Mouse (Mus musculus) liver, embryonic 14.5 days (tissue): Measurements from ENCODE around the gene Smc5. TPM values are rescaled to one million over a fixed set of nuclear protein-coding genes. Genes with fewer than 3 reads are reported as not detected.
A peak's percentile ranks its signal among the peaks of the same experiment; 100 is the strongest.

Experiments used
- ATAC-seq: fragments of 200-750 bp; cut with Nextera tagmentation; 2 replicates; pipeline ENCODE4 v1.8.0; 2017; ENCODE audit warnings: moderate number of reproducible peaks, mild to moderate bottlenecking, moderate library complexity; ENCODE audit not compliant: insufficient read depth
- DNase-seq, 3 experiments: peaks; one replicate each; pipeline ENCODE4 v3.0.0-alpha.2; 2012 to 2013; ENCODE audit warnings: low read depth in 3 of 3, low spot score in 3 of 3
- H3K27ac ChIP-seq: fragments of 300-500 bp; sonication (generic); 2 replicates; pipeline ENCODE4 v1.5.1; 2014; ENCODE audit warnings: moderate library complexity, mild to moderate bottlenecking, control low read depth, inconsistent platforms
- H3K27me3 ChIP-seq: fragments of 300-500 bp; sonication (generic); 2 replicates; pipeline ENCODE4 v1.6.1; 2014; ENCODE audit warnings: mild to moderate bottlenecking, low read length, moderate library complexity; ENCODE audit not compliant: control insufficient read depth, insufficient read depth
- H3K36me3 ChIP-seq: fragments of 300-500 bp; sonication (generic); replicated peaks from 2 replicates; pipeline ENCODE4 v1.6.1; 2014; ENCODE audit warnings: low read depth; ENCODE audit not compliant: control insufficient read depth, insufficient read depth
- H3K4me1 ChIP-seq, 2 experiments: fragments of 200-500 bp in 1 of 2; fragments of 300-500 bp in 1 of 2; sonication (generic) in 1 of 2; replicated peaks; 2 replicates each; pipeline ENCODE4 v1.6.1; 2012 to 2014; ENCODE audit warnings: antibody characterized with exemption in 1 of 2, inconsistent platforms in 1 of 2, low read length in 1 of 2; ENCODE audit not compliant: control insufficient read depth in 2 of 2, insufficient read depth in 2 of 2
- H3K4me2 ChIP-seq: fragments of 300-500 bp; sonication (generic); 2 replicates; pipeline ENCODE4 v1.6.1; 2014; ENCODE audit warnings: low read depth, mild to moderate bottlenecking, control low read depth, moderate library complexity
- H3K4me3 ChIP-seq, 2 experiments: fragments of 200-500 bp in 1 of 2; fragments of 300-500 bp in 1 of 2; sonication (generic) in 1 of 2; 2 replicates each; pipeline ENCODE4 v1.5.1; 2012 to 2014; ENCODE audit warnings: low read depth in 2 of 2, low read length in 2 of 2, mild to moderate bottlenecking in 2 of 2, control low read depth in 1 of 2, inconsistent platforms in 1 of 2, moderate library complexity in 1 of 2; ENCODE audit not compliant: insufficient read depth in 1 of 2
- H3K9ac ChIP-seq: fragments of 300-500 bp; sonication (generic); replicated peaks from 2 replicates; pipeline ENCODE4 v1.6.1; 2014; ENCODE audit warnings: mild to moderate bottlenecking, control low read depth, moderate library complexity
- H3K9me3 ChIP-seq: fragments of 300-500 bp; sonication (generic); 2 replicates; pipeline ENCODE4 v1.6.1; 2016; ENCODE audit warnings: low read length, mixed read lengths; ENCODE audit not compliant: control insufficient read depth
- CTCF ChIP-seq: IDR thresholded peaks from 2 replicates; pipeline ENCODE4 v1.5.1; 2016; ENCODE audit warnings: antibody characterized with exemption, low read depth, control low read depth
- EP300 ChIP-seq: IDR thresholded peaks from 2 replicates; pipeline ENCODE4 v1.6.1; 2016; ENCODE audit warnings: antibody characterized with exemption, low read depth
- WGBS: fragments of 180-500 bp; shearing (Covaris S2); extraction: QIAGEN DNeasy Blood & Tissue Kit; methylation state at CpG from one replicate; pipeline ENCODE4 v1.1.7; 2014; ENCODE audit not compliant: insufficient replicate concordance; 5-methylcytosine and 5-hydroxymethylcytosine counted together
- polyA plus RNA-seq, 2 experiments: library from polyadenylated mRNA; depleted of rRNA in 1 of 2; stranded (reverse) in 1 of 2; unstranded in 1 of 2; fragments of >200 nt; fragmentation: Nextera tagmentation in 1 of 2; extraction: Ambion mirVana in 1 of 2; gene quantifications; 2 replicates each; pipeline versions ENCODE4 v1.2.1 to v1.2.3; 2012 to 2014

Smc5 gene
- polyA plus RNA-seq, 2 experiments = 12.2 to 13.2 TPM

GRCm38 (mm10) chr19:23309979-23310378 lies 36.3 kb upstream of the Smc5 start:
- no peak for TF ChIP-seq EP300
- peak; percentile 47; the same call in 1 of the 2 replicates for TF ChIP-seq CTCF
- Histone ChIP-seq H3K9me3 (no peaks in the 10 kb centered on the region), H3K4me2 (no peak overlapping the region), H3K4me1 (no peaks in the 10 kb centered on the region), H3K36me3 (no peaks in the 10 kb centered on the region), H3K27ac (no peak overlapping the region), H3K27me3 (no peaks in the 10 kb centered on the region), H3K9ac (no peak overlapping the region), H3K4me3 (no peak overlapping the region)
- 55% methylated on average over 2 of the region's 2 CpGs for WGBS
- DNase-seq = peak in 1 of 3 experiments; percentile 10
- ATAC-seq = no peak

- no peak overlapping the region for H3K27ac ChIP-seq
- H3K4me1 ChIP-seq = no peaks in the 10 kb centered on the region
- no peaks in the 10 kb centered on the region for H3K9me3 ChIP-seq
- no peak overlapping the region for H3K4me2 ChIP-seq
- ATAC-seq (no peak), DNase-seq (no peak)
- 60% methylated on average over 7 of the region's 7 CpGs for WGBS
- no peak overlapping the region for H3K4me3 ChIP-seq
- TF ChIP-seq CTCF = no peak
- H3K36me3 ChIP-seq = no peaks in the 10 kb centered on the region
- H3K27me3 ChIP-seq = no peaks in the 10 kb centered on the region
- H3K9ac ChIP-seq = no peak overlapping the region
Observed at GRCm38 (mm10) chr19:23306671-23307070, 33.0 kb upstream of the Smc5 start.

- Histone ChIP-seq H3K9me3 (no peaks in the 10 kb centered on the region), H3K9ac (no peak overlapping the region), H3K4me3 (no peak overlapping the region), H3K36me3 (no peaks in the 10 kb centered on the region), H3K27me3 (no peaks in the 10 kb centered on the region), H3K27ac (no peak overlapping the region), H3K4me2 (no peak overlapping the region), H3K4me1 (no peaks in the 10 kb centered on the region)
- 74% methylated on average over 3 of the region's 3 CpGs for WGBS
- TF ChIP-seq CTCF (no peak), EP300 (no peak)
- no peak for DNase-seq
- ATAC-seq = no peak
Observed at GRCm38 (mm10) chr19:23299987-23300386, 26.3 kb upstream of the Smc5 start.

- no peaks in the 10 kb centered on the region for H3K9me3 ChIP-seq
- no peaks in the 10 kb centered on the region for H3K36me3 ChIP-seq
- H3K27me3 ChIP-seq = no peaks in the 10 kb centered on the region
- H3K4me1 ChIP-seq = no peaks in the 10 kb centered on the region
- 57% methylated on average over 1 of the region's 1 CpGs for WGBS
- ATAC-seq (no peak), DNase-seq (no peak)
- no peak overlapping the region for H3K27ac ChIP-seq
- H3K9ac ChIP-seq = no peak overlapping the region
- H3K4me3 ChIP-seq = no peak overlapping the region
- no peak for TF ChIP-seq CTCF
- TF ChIP-seq EP300 = no peak
- no peak overlapping the region for H3K4me2 ChIP-seq
Observed at GRCm38 (mm10) chr19:23298917-23299316, 25.2 kb upstream of the Smc5 start.

- Histone ChIP-seq H3K36me3 (no peaks in the 10 kb centered on the region), H3K9ac (no peak overlapping the region), H3K4me1 (no peaks in the 10 kb centered on the region), H3K4me2 (no peak overlapping the region), H3K27ac (no peak overlapping the region), H3K4me3 (no peak overlapping the region), H3K9me3 (no peaks in the 10 kb centered on the region), H3K27me3 (no peaks in the 10 kb centered on the region)
- no peak for DNase-seq
- ATAC-seq = no peak
- TF ChIP-seq CTCF (no peak), EP300 (no peak)
Observed at GRCm38 (mm10) chr19:23297191-23297590, 23.5 kb upstream of the Smc5 start.
